Mouse (Mus musculus): ENCODE data around the gene Galnt16. TPM values are rescaled to one million over a fixed set of nuclear protein-coding genes. Genes with fewer than 3 reads are reported as not detected.

Galnt16 gene
- polyA plus RNA-seq, 1 experiment, result 1.2 TPM

DNA sequence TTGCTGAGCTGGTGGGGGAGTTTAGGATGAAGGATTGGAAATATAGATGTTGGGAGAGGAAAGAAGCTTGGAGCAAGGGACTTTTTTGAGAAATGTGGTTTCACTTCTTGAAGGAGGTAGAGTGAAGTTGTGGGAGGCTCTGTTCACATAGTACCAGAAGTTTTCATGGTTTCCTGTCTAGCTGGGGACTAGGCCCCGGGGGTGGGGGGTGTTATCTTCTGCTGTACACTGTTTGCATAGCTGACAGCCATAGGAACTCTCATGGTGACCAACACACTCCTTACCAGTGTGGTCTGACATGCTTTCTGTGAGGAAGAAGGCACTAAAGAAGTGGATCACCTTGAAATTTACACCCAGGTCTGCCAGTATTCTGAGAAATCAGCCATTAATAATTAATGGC, 22.4 kb upstream of the Galnt16 start:
- TF ChIP-seq POLR2A (IDR thresholded peaks at IDR 0.05; ENCODE audit: low read depth, low read length), result no peak
- TF ChIP-seq CTCF (IDR thresholded peaks at IDR 0.05; ENCODE audit: extremely low read depth, insufficient read depth, insufficient read length, insufficient replicate concordance), result no peak
- Histone ChIP-seq H3K4me3 (ENCODE audit: extremely low read depth, insufficient read depth, insufficient read length) (no peak overlapping the region), H3K27ac (ENCODE audit: insufficient read depth, low read length) (no peak overlapping the region), H3K36me3 (ENCODE audit: control insufficient read depth, insufficient read depth, low read length) (peaks cover 12% of the 10 kb centered on the region), H3K4me1 (ENCODE audit: control insufficient read depth, insufficient read depth, insufficient read length) (no peaks in the 10 kb centered on the region), H3K27me3 (ENCODE audit: control insufficient read depth, insufficient read depth, low read length) (no peaks in the 10 kb centered on the region)
- WGBS, result 9% methylated on average over 1 of the region's 1 CpGs
- no peak for DNase-seq (ENCODE audit: low read depth in 1 of 2, low spot score in 2 of 2)

DNA sequence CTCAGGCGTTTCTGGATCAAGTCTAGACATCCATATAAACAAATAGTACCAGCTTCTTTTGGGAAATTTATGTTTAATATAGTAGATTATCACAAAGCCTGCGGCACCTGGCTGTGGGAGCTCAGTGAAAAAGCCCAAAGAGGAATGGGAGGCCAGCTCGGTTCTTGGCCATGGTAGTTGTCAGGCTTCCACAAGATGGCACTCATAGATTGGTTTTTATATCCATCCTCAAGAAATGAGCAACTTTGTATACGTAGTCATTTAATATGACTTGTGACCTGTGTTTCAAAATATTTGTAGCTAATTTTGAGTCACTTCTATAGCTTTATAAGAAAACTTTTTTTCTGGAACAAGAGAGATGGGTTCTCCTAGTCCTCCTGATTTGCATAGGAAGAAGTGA, 19.7 kb upstream of the Galnt16 start:
- DNase-seq (ENCODE audit: low read depth in 1 of 2, low spot score in 2 of 2), result no peak
- TF ChIP-seq POLR2A (IDR thresholded peaks at IDR 0.05; ENCODE audit: low read depth, low read length), result no peak
- TF ChIP-seq CTCF (IDR thresholded peaks at IDR 0.05; ENCODE audit: extremely low read depth, insufficient read depth, insufficient read length, insufficient replicate concordance), result no peak
- Histone ChIP-seq H3K4me3 (ENCODE audit: extremely low read depth, insufficient read depth, insufficient read length) (no peak overlapping the region), H3K4me1 (ENCODE audit: control insufficient read depth, insufficient read depth, insufficient read length) (no peaks in the 10 kb centered on the region), H3K27me3 (ENCODE audit: control insufficient read depth, insufficient read depth, low read length) (no peaks in the 10 kb centered on the region), H3K36me3 (ENCODE audit: control insufficient read depth, insufficient read depth, low read length) (peaks cover 5% of the 10 kb centered on the region; the same call in 1 of the 2 replicates), H3K27ac (ENCODE audit: insufficient read depth, low read length) (no peak overlapping the region)
- 91% methylated on average over 4 of the region's 4 CpGs for WGBS

DNA sequence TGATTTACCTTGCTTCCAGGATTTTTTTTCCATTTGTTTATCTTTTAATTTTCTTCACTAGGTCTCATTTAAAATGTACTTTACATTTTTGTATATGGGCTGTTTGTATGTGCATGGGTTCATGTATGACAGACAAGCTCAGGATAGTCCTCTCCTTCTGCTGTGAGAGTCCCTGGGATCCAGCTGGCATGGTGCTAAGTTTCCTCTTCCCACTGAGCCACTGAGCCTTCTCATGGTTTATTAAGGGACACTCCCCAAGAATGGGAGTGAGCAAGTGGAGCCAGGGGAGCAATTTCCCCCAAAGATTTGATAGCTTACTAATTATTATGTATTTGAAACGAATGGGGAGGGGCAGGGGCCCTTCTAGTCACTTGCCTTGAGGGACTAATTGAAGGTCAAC, 17.6 kb upstream of the Galnt16 start:
- no peak for DNase-seq (ENCODE audit: low read depth in 1 of 2, low spot score in 2 of 2)

DNA sequence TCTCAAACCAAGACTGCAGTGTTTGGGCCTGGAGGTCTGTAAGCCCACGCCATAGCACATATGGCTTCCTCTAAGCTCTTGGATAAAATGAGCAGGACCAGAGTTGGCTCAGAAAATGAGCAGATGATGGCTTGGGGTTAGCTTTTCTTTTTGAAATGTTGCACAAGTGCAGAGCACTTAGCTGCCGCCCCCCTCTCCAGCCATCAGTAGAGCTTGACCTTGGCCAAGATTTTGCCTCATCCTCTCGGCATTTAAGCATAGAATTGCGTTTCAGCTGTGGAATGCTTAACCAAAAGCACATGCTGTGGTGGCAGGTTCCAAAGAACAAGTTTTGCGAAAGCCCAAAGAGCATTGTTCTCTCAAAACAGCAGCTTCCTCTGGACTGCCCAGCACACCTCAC, 13.4 kb upstream of the Galnt16 start:
- H3K36me3 ChIP-seq (ENCODE audit: control insufficient read depth, insufficient read depth, low read length), result no peaks in the 10 kb centered on the region
- TF ChIP-seq POLR2A (IDR thresholded peaks at IDR 0.05; ENCODE audit: low read depth, low read length) (no peak), CTCF (IDR thresholded peaks at IDR 0.05; ENCODE audit: extremely low read depth, insufficient read depth, insufficient read length, insufficient replicate concordance) (no peak)
- no peak overlapping the region for H3K4me3 ChIP-seq (ENCODE audit: extremely low read depth, insufficient read depth, insufficient read length)
- H3K27ac ChIP-seq (ENCODE audit: insufficient read depth, low read length), result no peak overlapping the region
- 90% methylated on average over 5 of the region's 5 CpGs for WGBS
- H3K27me3 ChIP-seq (ENCODE audit: control insufficient read depth, insufficient read depth, low read length), result no peaks in the 10 kb centered on the region
- H3K4me1 ChIP-seq (ENCODE audit: control insufficient read depth, insufficient read depth, insufficient read length), result no peaks in the 10 kb centered on the region
- DNase-seq (ENCODE audit: low read depth in 1 of 2, low spot score in 2 of 2), result no peak

More for the DNA sequence above, 17.6 kb upstream of the Galnt16 start:
- no peaks in the 10 kb centered on the region for H3K4me1 ChIP-seq (ENCODE audit: control insufficient read depth, insufficient read depth, insufficient read length)
- peaks cover 5% of the 10 kb centered on the region; the same call in 1 of the 2 replicates for H3K36me3 ChIP-seq (ENCODE audit: control insufficient read depth, insufficient read depth, low read length)
- 87% methylated on average over 1 of the region's 1 CpGs for WGBS
- no peak overlapping the region for H3K27ac ChIP-seq (ENCODE audit: insufficient read depth, low read length)
- no peak overlapping the region for H3K4me3 ChIP-seq (ENCODE audit: extremely low read depth, insufficient read depth, insufficient read length)
- TF ChIP-seq CTCF (IDR thresholded peaks at IDR 0.05; ENCODE audit: extremely low read depth, insufficient read depth, insufficient read length, insufficient replicate concordance), result no peak
- no peaks in the 10 kb centered on the region for H3K27me3 ChIP-seq (ENCODE audit: control insufficient read depth, insufficient read depth, low read length)

DNA sequence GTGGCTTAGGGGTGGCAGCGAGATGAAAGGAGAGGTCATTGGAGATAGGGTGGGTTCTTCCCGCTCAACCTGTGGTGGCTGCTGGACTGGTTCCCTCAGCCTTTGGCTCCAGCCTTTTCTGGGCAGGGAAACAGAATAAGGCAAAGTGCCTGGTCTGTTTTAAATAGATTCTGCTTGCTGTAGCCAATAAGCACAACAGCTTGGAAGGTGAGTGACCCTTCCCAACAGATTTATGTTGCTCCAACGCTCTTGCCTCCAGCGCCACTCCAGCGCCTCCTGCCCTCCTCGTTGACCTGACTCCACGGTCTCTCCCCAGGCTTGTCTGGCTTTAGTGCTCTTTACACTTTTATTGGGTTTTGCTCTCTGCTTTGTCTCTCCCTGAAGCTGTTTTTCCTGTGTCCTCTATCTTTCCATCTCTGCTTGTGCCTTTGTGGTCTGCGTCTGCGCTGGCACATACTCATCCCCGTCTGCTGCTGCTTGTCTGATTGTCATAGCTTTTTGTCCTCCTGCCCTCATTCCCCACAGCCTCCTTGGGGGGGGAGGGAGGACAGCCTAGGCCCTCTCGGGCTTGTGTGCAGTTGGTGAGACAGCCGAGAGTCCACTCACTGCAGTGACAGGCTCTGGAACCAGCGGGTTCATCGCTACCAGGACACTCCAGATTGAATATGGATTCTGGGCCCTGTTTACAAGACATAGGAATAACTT, 10.9 kb upstream of the Galnt16 start:
- TF ChIP-seq POLR2A (IDR thresholded peaks at IDR 0.05; ENCODE audit: low read depth, low read length) (no peak), CTCF (IDR thresholded peaks at IDR 0.05; ENCODE audit: extremely low read depth, insufficient read depth, insufficient read length, insufficient replicate concordance) (no peak)
- no peaks in the 10 kb centered on the region for H3K36me3 ChIP-seq (ENCODE audit: control insufficient read depth, insufficient read depth, low read length)
- no peaks in the 10 kb centered on the region for H3K4me1 ChIP-seq (ENCODE audit: control insufficient read depth, insufficient read depth, insufficient read length)
- H3K27ac ChIP-seq (ENCODE audit: insufficient read depth, low read length), result no peak overlapping the region
- no peak overlapping the region for H3K4me3 ChIP-seq (ENCODE audit: extremely low read depth, insufficient read depth, insufficient read length)
- DNase-seq (ENCODE audit: low read depth in 1 of 2, low spot score in 2 of 2), result no peak
- H3K27me3 ChIP-seq (ENCODE audit: control insufficient read depth, insufficient read depth, low read length), result no peaks in the 10 kb centered on the region
- 70% methylated on average over 14 of the region's 14 CpGs for WGBS

DNA sequence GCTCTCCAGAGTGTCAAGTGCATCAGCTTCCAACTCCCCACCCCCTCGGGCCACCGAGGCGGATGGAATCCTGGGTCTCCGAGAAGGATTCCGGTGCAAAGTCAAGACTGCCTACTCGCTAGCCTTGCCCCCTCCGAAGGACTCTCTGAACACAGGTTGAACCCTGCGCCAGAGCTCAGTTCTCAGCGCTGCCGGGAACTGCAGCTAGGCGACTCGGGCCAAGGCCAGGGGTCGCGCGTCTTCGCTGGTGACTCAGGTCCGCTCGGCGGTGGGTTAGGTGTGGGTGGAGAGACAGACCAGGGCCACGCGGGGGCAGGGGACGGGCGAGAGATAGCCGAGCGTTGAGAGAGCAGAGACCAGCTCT, 298 bp downstream of the Galnt16 start:
- Histone ChIP-seq H3K27ac (ENCODE audit: insufficient read depth, low read length) (no peak overlapping the region), H3K4me1 (ENCODE audit: control insufficient read depth, insufficient read depth, insufficient read length) (no peaks in the 10 kb centered on the region), H3K36me3 (ENCODE audit: control insufficient read depth, insufficient read depth, low read length) (no peaks in the 10 kb centered on the region), H3K27me3 (ENCODE audit: control insufficient read depth, insufficient read depth, low read length) (peaks cover 12% of the 10 kb centered on the region), H3K4me3 (ENCODE audit: extremely low read depth, insufficient read depth, insufficient read length) (no peak overlapping the region)
- 4% methylated on average over 25 of the region's 25 CpGs for WGBS
- no peak for TF ChIP-seq CTCF (IDR thresholded peaks at IDR 0.05; ENCODE audit: extremely low read depth, insufficient read depth, insufficient read length, insufficient replicate concordance)
- no peak for TF ChIP-seq POLR2A (IDR thresholded peaks at IDR 0.05; ENCODE audit: low read depth, low read length)
- no peak for DNase-seq (ENCODE audit: low read depth in 1 of 2, low spot score in 2 of 2)

Measured in spleen, adult 2 months (tissue).